Mouse (Mus musculus) liver (tissue): ENCODE data around the gene Gch1.
"Not testable (repeated sequence)": the region's sequence is repeated elsewhere in the genome, so short reads cannot be mapped to it uniquely, and the experiment has no call there.

Experiments used
- DNase-seq: peaks from one replicate; pipeline ENCODE4 v3.0.0-alpha.2; 2020; ENCODE audit warnings: mixed read lengths

Gene Gch1

GRCm38 (mm10) chr14:47160051-47160640, 29.1 kb downstream of the Gch1 start:
- no peak for DNase-seq

GRCm38 (mm10) chr14:47154303-47154702, 34.9 kb downstream of the Gch1 start:
- no peak for DNase-seq

- DNase-seq: no peak
Measured at GRCm38 (mm10) chr14:47151306-47151705, 37.9 kb downstream of the Gch1 start.

GRCm38 (mm10) chr14:47144326-47144725, 44.9 kb downstream of the Gch1 start:
- DNase-seq: no peak

GRCm38 (mm10) chr14:47138853-47139252, 50.4 kb downstream of the Gch1 start:
- DNase-seq: no peak

- DNase-seq: no peak
Measured at GRCm38 (mm10) chr14:47136637-47137036, 52.6 kb downstream of the Gch1 start.

- DNase-seq: no peak
Measured at GRCm38 (mm10) chr14:47133948-47134347, 55.3 kb downstream of the Gch1 start.

GRCm38 (mm10) chr14:47127987-47128386, 61.2 kb downstream of the Gch1 start:
- no peak for DNase-seq

GRCm38 (mm10) chr14:47117522-47117921, 71.7 kb downstream of the Gch1 start:
- DNase-seq: no peak

- DNase-seq: peak; percentile 52
Measured at GRCm38 (mm10) chr14:47116062-47116762, 73.0 kb downstream of the Gch1 start.

GRCm38 (mm10) chr14:47115154-47115553, 74.1 kb downstream of the Gch1 start:
- no peak for DNase-seq

- DNase-seq: no peak
Measured at GRCm38 (mm10) chr14:47111341-47111740, 77.9 kb downstream of the Gch1 start.

- not testable (repeated sequence) for DNase-seq
Measured at GRCm38 (mm10) chr14:47110391-47110790, 78.8 kb downstream of the Gch1 start.

- no peak for DNase-seq
Measured at GRCm38 (mm10) chr14:47107461-47107860, 81.8 kb downstream of the Gch1 start.

GRCm38 (mm10) chr14:47105755-47106154, 83.5 kb downstream of the Gch1 start:
- DNase-seq: no peak

GRCm38 (mm10) chr14:47105174-47105557, 84.0 kb downstream of the Gch1 start:
- DNase-seq: no peak

- no peak for DNase-seq
Measured at GRCm38 (mm10) chr14:47104246-47105173, 84.7 kb downstream of the Gch1 start.
